Mouse (Mus musculus) retina, postnatal 7 days (tissue): ENCODE results near the gene Spata7.
"Not testable (repeated sequence)": the region's sequence is repeated elsewhere in the genome, so short reads cannot be mapped to it uniquely, and the experiment has no call there.

Source experiments
- DNase-seq: peaks from one replicate; pipeline ENCODE4 v3.0.0-alpha.2; 2012; ENCODE audit warnings: low read depth, low spot score

The Spata7 gene

DNA sequence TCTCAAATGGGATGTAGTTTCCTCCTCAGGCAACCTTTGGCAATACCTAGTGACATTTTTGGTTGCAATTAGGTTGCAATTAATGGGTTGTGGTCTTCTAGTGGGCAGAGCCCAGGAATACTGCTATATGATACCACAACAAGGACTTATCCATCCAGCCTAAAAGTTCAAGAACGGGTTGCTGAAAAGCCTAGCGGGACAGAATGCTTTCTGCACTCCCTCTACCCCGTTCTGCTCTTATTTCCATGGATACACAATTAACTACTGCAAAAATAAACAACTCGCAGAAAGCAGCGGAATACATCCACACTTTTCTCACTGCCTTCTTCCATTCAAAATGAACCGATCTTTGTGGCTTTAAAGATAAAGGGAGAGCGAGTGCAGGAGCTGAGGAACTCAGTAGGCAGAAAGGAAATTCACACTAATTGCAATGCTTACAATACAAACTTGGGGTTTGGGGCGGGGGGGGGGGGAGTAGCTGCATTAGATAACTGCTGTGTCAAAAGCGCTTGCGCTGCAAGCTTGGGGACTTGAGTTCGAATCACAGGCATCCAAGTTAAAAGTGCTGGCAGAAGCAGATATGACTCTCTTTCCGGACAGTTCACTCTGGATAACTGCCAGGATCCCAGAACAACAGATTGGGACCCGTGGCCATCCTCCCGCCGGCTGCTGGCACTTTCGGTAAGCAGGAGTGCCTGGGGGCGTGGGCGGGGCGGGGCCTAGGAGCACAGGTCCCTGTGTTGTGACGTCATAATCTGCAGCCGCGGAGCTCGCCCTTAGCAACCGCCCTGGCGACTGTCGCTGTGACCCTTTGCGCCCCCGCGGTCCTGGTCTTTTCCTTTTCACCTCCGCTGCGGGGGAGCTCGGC lies at the start of gene Spata7:
Gene Spata7, plus strand, starts transcription at position 766 of the 868 bp plus-strand sequence.
- peak; percentile 69 for DNase-seq

DNA sequence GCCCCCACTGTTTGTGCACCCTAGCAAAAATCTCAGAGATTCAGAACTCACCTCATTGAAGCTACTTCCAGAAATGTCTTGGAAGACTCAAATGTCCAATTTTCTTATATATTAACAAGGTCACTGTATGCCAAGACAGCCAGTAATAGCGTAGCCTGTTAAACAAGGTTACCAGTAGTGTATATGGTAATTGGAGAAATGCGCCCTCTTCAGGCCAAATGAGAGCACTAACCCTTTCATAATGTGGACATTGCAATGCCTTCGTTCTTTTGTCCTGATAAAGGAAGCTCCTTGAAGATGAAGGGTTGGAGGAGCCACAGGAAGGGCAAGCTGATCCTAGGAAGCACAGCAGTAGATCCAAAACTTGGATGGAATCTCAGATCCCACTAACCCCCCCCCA lies 42.7 kb upstream of the Spata7 start:
- DNase-seq = no peak

DNA sequence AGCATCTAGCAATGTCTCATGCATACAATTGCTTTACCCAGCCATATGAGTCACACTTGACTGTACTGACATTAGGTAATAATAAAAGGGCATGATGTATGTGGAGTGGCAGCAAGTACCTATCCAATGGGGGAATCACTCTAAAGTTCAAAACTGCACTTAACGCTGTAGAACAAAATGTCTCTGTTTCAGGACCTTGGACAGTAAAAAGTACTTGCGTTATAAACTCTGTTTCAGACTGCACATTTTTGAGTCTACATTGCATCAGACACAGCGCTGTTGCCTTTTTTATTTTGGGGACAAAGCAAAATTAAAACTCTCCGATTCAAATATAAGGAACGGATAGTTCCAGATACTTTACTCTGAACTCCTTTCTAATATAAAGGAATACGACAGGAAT lies 39.4 kb upstream of the Spata7 start:
- no peak for DNase-seq

DNA sequence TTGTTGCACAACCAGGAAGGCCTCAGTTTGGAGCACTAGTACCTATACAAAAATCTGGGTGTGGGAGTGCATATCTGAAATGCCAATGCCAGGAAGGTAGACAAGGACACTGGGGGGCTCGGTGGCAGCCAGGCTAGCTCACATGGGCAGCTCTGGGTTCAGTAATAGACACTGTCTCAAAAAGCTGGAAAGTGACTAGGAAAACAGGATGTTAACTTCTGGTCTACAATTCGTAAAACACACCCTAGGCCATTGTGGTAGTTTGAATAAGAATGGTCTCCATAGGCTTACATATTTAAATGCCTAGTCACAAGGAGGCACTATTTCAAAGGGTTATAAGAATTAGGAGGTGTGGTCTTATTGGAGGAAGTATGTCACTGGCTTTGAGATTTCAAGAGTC lies 36.9 kb upstream of the Spata7 start:
- no peak for DNase-seq

DNA sequence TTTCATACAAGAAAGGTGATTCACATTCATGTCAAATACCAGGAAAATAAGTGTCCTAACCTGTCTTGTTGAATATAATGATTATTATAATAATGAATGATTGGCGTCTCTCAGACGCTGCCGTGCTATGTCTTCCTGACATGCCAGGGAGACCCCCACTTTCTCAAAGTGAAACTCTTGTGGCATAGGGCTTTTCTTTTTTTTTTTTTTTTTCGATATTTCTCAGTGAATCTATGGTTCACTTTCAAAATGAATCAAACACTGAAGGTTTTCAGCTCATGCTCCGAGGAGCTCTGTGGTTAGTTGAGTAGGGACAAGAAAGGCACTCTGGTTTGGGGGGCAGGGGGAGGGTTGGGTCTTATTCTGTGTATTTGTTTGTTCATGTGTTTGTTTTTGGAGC lies 27.1 kb upstream of the Spata7 start:
- no peak for DNase-seq

DNA sequence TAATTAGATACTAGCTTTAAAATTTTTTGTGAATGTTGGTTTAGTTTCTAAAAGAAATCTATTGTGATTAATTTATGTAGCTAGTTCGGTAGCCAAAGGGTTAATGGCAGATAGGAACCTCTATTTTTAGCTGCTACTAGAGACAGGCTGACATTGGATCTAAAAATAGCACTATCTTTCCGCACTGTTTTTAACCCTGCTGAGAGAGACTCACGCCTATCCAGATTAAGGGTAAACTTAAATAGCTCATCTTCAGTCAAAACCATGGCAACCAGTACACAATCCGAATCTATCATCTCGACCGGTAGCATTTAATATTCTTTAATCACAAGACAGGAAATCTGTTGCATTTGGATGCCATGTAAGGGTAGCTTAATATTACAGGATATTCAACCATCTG lies 25.8 kb upstream of the Spata7 start:
- DNase-seq = no peak

DNA sequence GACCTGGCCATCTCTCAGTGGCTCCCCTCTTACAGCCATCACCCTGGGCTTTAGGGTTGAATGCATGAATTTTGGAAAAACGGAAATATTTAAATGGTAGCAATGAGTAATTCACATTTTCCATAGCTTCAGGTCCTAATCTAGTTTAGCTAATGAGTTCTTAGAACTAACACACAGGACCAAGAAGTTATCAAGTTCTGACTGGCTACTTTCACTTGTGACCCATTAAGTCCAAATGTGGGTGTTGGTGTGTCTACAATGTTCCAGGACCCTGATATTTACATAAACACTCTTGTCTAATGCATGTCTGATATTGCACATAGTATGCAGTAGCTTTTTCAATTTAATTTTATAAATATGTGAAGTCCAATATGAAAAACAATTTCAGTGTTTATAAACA lies 22.7 kb upstream of the Spata7 start:
- no peak for DNase-seq

DNA sequence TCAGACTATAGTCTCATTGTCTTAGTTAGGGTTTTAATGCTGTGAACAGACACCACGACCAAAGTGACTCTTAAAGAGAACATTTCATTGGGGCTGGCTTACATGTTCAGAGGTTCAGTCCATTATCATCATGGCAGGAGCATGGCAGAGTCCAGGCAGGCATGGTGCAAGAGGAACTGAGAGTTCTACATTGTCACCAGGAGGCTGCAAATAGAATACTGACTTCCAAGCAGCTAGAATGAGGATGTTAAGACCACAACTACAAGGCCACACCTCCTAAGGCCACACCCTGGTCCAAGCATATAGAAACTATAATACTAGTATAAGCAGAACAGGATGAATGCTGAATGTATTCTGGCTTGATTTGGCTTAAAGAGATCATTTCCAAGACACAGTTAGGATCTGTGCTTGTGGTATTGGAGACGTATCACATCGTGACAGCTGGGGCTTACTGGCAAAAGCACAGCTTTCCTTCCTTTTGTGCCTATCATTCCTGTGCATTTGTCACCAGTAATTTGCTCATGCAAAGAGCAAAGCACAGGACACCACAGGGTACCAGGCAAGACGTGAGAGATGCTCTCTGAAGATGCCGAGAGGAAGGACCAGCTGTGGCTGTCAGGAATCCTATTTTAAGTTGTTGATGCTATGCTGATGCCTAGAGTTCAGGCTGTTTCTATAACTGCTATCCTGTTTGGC lies 21.2 kb upstream of the Spata7 start:
- no peak for DNase-seq

DNA sequence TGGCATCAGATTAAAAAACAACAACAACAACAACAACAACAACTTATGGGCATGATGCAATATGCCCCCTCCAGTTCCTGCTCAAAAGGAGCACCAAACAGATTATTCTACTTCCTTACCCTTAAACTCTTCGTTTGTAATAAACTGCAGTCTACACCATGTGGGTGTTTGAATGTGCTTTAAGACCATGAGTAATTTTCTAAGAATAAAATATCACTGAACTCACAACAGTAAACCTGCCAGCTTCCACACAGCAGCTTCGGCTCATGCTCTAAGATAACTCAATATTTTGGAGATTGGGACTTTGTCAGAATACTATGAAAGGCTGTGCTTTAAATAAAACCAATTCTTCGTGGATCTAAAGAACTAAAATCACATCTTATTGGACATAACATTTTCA lies 17.6 kb upstream of the Spata7 start:
- no peak for DNase-seq

DNA sequence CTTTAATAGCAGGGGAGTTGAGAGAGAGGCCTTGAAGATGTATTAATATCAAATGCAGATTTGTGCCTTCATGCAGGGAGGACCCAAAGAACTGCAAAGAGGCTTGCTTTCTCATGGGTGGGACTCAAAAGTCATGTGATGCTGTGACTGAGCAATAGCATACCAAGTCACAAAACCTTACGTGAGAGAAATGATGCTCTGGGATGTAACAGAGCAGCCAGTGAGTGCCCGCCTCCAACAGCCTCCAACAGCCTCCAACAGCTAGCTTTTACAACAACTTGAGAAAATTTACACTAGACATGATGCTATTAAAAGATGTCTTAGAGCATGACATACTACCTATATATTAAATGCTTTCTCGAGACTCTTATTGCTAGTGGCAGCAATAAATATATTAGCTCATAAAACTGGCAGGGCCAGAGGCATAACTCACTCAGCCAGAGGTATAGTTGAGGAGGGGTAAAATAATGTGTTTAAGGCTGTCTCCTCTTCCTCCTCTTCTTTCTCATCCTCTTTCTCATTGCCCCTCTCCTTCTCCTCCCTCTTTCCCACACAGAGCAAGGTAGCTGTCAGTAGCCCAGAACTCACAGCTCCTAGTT lies 12.9 kb upstream of the Spata7 start:
- no peak for DNase-seq

DNA sequence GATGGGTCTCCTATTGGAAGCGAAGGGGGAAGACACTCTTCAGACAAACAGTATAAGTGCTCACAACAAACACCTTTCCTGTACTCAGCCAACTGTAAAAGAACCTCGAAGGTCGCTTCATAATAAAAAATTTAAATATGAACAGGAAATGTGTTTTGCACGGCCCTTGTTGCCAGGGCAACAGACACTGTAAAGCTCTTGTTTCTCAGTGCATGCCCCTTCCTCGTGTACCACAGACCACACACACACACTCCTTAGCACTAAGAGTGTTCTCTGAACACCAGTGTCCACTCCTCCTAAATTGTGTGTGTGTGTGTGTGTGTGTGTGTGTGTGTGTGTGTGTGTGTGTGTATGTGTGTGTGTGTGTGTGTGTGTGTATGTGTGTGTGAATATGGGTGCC lies 12.2 kb upstream of the Spata7 start:
- no peak for DNase-seq

DNA sequence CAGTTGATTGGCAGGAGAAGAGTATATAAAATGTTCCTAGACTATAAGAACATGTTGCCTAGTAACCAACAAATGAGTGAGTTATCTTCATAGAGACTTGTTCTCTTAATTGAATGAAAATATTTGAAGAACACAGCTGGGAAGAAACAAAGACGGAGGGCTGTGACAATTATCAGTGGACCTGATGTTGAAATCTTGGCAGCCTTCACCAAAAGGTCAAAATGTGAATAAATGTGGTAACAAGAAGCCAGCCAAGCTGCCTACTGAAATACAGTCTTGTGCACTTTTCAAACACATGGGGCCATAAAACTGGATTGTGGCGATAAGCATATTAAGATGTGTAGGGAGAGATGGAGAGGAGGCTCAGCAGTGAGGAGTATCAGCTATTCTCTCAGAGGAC lies 8.5 kb upstream of the Spata7 start:
- DNase-seq = no peak

DNA sequence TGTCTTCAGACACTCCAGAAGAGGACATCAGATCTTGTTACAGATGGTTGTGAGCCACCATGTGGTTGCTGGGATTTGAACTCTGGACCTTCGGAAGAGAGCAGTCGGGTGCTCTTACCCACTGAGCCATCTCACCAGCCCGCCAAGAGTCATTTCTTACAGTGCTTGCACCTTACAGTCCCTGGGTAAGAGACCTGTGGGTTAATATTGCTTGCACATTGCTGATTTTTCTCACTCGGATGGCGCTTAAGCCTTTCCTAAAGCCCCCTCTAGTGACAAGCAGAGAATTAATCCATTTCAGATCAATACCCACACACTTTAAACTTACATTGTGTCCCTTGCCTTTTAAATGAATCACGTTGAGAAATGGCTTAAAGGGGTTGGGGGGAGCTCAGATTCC lies 7.0 kb upstream of the Spata7 start:
- not testable (repeated sequence) for DNase-seq

DNA sequence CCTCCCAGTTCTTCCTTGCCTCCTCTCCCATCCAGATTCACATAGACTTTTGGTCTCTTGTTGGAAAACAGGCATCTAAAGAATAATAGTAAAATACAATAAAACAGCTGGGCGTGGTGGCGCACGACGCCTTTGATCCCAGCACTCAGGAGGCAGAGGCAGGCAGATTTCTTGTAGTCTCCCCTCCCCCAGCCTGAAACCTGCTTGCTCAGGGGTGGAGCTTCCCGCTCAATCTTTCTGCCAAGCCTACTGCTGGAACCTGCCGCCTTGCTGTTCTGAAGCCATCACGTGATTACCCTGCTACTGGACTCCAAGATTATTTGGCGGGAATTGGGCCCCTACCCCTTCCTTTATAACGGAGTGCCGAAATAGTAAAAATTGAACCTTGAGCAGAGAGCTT lies 4.7 kb upstream of the Spata7 start:
- DNase-seq = not testable (repeated sequence)

DNA sequence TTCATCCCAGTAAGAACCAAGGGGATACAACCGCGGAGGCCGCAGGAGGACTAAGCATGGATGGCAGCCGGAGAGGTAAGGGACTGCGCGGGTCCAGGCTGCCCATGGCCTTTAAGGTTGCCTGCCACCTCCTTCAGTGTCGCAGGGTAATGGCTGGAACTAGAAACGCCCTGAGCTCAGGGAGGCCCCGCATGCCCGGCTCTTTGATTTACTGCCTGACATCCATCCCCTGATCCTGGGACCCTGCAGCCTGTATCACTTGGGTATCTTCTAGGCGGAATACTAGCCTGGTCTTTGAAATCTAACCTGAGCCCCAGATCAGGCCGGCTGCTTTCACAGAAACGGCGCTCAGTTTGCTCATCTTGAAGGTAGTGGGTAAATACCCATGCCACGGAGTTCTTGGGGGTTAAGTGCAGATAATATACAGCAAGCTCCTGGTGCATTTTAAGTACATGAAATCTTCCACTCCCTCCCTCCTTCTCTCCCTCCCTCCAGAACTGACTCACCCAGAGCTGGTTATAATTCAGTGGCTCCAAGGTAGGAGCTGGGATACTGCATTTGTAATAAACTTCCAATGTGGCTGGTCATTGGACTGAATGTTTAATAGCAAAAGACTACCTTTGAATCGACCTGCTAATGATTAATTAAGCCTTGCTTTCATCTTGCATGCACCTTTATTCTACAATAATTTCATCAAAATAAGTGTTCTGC lies 458 bp downstream of the Spata7 start:
- no peak for DNase-seq

DNA sequence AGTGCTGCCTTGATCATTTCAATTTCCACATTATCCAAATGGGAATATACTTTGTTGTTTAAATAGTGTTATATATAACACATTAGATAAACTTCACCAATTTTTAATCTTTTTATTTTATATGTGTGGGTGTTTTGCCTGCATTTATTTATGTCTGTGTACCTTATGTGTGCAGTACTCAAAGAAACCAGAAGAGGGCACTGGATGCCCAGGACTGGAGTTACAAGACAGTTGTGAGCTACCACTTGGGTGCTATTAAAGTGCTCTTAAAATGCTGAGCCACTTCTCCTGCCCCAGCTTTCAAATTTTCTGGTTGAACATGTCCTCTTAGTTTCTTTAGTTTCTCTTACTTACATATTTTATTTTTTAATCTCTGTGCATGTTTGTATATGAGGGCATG lies 16.9 kb downstream of the Spata7 start:
- DNase-seq = no peak

DNA sequence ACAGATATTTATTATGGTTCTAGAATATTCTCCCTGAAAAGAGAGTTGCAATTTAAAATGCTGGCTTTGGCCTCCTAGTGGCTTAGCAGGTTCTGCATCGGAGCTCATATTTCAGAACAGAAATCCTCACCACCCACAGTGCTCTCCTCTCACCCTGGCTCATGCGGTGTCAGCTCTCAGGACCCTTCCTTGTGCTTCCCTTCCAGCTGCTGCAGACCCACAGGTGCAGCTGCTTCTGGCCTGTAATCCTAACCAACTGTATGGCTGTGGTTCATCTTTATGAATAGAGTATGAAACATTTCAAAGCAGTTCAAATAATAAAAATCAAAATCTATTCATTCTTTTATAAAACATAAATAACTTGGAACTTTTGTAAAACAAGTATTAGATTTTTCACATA lies 28.9 kb downstream of the Spata7 start:
- no peak for DNase-seq

DNA sequence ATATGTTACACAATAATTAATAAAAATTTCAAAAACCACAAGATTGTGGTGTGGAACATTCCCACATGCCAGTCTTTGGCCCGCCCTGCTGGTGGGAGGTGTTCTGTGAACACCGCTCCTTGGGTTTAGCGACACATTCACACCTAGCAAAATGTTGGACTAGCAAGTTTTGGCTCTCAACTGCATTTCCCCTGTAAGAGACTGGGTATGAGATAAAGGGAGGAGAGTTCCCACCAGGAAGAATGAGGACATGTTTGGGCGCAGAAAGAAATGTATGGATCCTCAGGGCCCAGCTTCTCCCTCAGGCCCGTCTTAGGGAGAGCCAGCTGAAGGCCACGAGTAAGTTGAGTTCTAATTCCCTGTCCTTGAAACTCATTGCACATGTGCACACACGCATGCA lies 34.7 kb downstream of the Spata7 start:
- no peak for DNase-seq

DNA sequence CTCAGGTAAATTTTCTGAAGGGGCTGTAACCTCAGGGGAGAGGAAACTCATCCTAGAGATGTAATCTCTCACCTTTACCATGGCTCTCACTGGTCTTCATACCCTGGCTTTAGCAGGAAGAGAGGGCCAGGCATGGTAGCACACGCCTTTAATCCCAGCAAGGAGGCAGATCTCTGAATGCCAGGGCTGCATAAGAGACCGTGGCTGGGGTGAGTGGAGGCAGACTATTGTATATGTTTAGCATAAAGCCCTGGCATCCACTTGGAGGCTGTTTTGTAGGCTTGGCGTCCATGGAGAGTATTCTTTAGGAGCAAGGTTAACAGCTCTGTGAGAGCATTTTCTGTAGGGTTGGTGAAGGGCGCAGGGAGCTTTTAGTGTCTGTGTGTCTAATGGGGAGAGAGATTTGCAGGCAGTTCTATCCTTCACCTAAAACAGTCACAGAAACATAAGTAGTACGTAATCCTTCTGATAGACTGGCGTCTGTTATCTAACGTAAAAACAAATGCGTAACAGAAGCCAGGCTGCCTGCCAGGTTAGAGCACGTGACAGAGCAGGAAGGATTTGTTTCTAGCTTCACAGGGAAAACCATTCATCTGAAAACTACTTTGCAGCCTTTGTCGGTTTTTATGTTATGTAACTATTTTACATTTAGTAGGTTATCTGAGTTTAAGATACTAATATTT lies 40.3 kb downstream of the Spata7 start:
- no peak for DNase-seq

DNA sequence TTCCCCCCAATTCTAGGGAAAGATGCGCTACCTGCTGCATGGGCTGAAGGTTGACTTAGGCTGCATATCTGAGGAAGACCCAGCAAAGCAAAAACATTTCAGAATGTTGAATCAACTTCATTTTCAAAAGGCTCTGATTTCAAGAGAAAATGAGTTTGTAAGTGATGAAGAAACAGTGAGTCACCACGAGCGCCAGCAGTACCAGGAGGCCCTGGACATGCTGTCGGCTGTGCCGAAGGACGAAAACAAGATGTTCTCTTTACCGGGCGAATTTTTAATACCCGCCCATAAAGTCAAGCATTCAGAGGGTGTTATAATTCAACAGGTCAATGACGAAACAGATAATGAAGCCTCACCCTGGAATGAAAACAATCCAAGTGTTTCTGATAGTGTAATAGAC lies 41.1 kb downstream of the Spata7 start:
- no peak for DNase-seq

DNA sequence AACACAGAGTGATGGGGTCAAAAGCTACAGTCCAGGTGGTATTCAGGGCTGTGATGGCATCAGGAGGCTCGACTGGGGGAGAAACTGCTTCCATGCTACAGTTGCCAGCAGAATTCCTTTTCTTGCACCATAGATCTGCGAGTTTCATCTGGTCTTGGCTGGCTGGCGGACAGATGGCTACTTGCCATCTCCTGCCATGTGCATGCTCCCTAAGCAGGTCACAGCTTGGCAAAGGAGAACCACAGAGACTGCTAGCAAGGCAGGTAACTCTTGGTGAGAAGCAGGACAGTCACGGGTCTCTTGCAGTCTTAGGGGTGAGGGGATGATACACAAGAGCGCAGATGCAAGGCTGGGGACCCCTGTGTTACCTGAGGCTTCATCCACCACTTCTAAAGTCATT lies 41.9 kb downstream of the Spata7 start:
- DNase-seq = no peak

DNA sequence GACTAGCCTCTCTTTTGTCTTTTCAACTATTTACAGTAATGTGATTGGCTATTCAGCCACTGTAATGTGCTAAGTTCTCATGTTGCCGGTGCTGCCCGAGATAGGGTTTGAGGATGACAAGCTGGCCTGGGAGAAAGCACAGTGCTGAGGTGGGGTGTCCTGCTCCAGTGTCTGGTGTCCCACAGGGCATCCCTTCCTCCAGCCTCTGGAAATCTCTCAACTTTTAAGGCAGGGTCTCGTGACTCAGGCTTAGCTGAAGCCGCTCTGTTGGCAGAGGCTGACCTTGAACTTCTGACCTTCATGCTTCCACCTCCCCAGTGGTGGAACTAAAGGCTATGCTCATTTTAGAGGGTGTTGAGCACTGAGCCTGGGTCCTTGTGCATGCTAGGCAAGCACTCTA lies 42.5 kb downstream of the Spata7 start:
- no peak for DNase-seq
